Mouse (Mus musculus) heart, embryonic 15.5 days (tissue): ENCODE data around the gene RPS10-NUDT3. TPM values are rescaled to one million over a fixed set of nuclear protein-coding genes. Genes with fewer than 3 reads are reported as not detected.

Experiments
- ATAC-seq: fragments of 200-750 bp; cut with Nextera tagmentation; replicated peaks from 2 replicates; pipeline ENCODE4 v1.8.0; 2017; ENCODE audit warnings: low read depth, moderate TSS enrichment; ENCODE audit not compliant: insufficient number of reproducible peaks, insufficient read depth, low FRiP score
- H3K27ac ChIP-seq: fragments of 300-500 bp; sonication (generic); 2 replicates; pipeline ENCODE4 v1.5.1; 2015; ENCODE audit warnings: mild to moderate bottlenecking, inconsistent platforms
- H3K27me3 ChIP-seq: fragments of 300-500 bp; sonication (generic); 2 replicates; pipeline ENCODE4 v1.6.1; 2015; ENCODE audit warnings: inconsistent platforms
- H3K36me3 ChIP-seq: fragments of 300-500 bp; sonication (generic); 2 replicates; pipeline ENCODE4 v1.6.1; 2015; ENCODE audit warnings: mild to moderate bottlenecking, inconsistent platforms
- H3K4me1 ChIP-seq: fragments of 300-500 bp; sonication (generic); replicated peaks from 2 replicates; pipeline ENCODE4 v1.6.1; 2015; ENCODE audit warnings: inconsistent platforms
- H3K4me2 ChIP-seq: fragments of 300-500 bp; sonication (generic); 2 replicates; pipeline ENCODE4 v1.6.1; 2015; ENCODE audit warnings: inconsistent platforms, mild to moderate bottlenecking, moderate library complexity
- H3K4me3 ChIP-seq: fragments of 300-500 bp; sonication (generic); 2 replicates; pipeline ENCODE4 v1.5.1; 2015; ENCODE audit warnings: mild to moderate bottlenecking, inconsistent platforms
- H3K9ac ChIP-seq: fragments of 300-500 bp; sonication (generic); 2 replicates; pipeline ENCODE4 v1.6.1; 2015; ENCODE audit warnings: mild to moderate bottlenecking, inconsistent platforms
- H3K9me3 ChIP-seq: fragments of 300-500 bp; sonication (generic); replicated peaks from 2 replicates; pipeline ENCODE4 v1.6.1; 2016; ENCODE audit warnings: inconsistent platforms
- WGBS: fragments of 180-500 bp; shearing (Covaris S2); methylation state at CpG from one replicate; pipeline ENCODE4 v1.1.7; 2015; ENCODE audit warnings: mixed read lengths; 5-methylcytosine and 5-hydroxymethylcytosine counted together
- polyA plus RNA-seq: library from polyadenylated mRNA; unstranded; fragments of >200 nt; fragmentation: Nextera tagmentation; extraction: Ambion mirVana; gene quantifications from 2 replicates; pipeline ENCODE4 v1.2.1, GENCODE M21; 2015

Gene RPS10-NUDT3
- polyA plus RNA-seq, 1 experiment from 2014 or later = not detected

- no peak overlapping the region for H3K4me3 ChIP-seq
- H3K36me3 ChIP-seq = no peaks in the 10 kb centered on the region
- no peak overlapping the region for H3K4me2 ChIP-seq
- WGBS = 59% methylated on average over 7 of the region's 7 CpGs
- no peak for ATAC-seq
- peaks cover 12% of the 10 kb centered on the region for H3K4me1 ChIP-seq
- no peaks in the 10 kb centered on the region for H3K9me3 ChIP-seq
- H3K27ac ChIP-seq = no peak overlapping the region
- peaks cover 16% of the 10 kb centered on the region for H3K27me3 ChIP-seq
- no peak overlapping the region for H3K9ac ChIP-seq
Observed at GRCm38 (mm10) chr17:27546574-27547085, 88.4 kb downstream of the RPS10-NUDT3 start.

- Histone ChIP-seq H3K4me2 (no peak overlapping the region), H3K27me3 (peaks cover 16% of the 10 kb centered on the region), H3K4me1 (peaks cover 12% of the 10 kb centered on the region), H3K4me3 (no peak overlapping the region), H3K9ac (no peak overlapping the region), H3K36me3 (no peaks in the 10 kb centered on the region), H3K9me3 (no peaks in the 10 kb centered on the region), H3K27ac (no peak overlapping the region)
- no peak for ATAC-seq
- 47% methylated on average over 12 of the region's 12 CpGs for WGBS
Observed at GRCm38 (mm10) chr17:27545991-27546390, 89.0 kb downstream of the RPS10-NUDT3 start.

GRCm38 (mm10) chr17:27544551-27544950, 90.5 kb downstream of the RPS10-NUDT3 start:
- Histone ChIP-seq H3K4me3 (no peak overlapping the region), H3K36me3 (no peaks in the 10 kb centered on the region), H3K4me1 (peaks cover 12% of the 10 kb centered on the region), H3K9me3 (no peaks in the 10 kb centered on the region), H3K27me3 (peaks cover 12% of the 10 kb centered on the region), H3K4me2 (no peak overlapping the region), H3K9ac (no peak overlapping the region), H3K27ac (no peak overlapping the region)
- ATAC-seq = no peak
- 71% methylated on average over 11 of the region's 11 CpGs for whole genome bisulfite sequencing

DNA sequence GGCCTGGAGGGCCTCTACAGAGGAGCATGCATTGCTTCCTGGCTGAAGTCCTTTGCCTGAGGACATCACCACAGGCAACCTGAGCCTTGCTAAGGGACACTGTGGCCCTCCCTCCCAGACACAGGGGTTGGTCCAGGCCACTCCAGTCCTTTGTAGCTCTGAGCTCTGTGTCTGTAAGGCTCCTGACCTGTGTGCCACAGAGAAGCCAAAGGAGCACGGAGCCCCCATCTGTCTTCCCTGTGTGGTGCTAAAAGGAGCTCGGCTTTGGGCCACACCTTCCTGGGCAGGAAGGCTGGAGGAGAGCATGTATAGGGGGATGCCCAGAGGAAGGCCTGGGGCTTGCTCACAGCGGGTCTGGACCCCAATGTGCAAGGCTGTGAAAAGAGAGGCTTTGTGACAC, 93.0 kb downstream of the RPS10-NUDT3 start:
- ATAC-seq = no peak
- Histone ChIP-seq H3K4me3 (no peak overlapping the region), H3K9me3 (no peaks in the 10 kb centered on the region), H3K4me2 (no peak overlapping the region), H3K27me3 (peaks cover 12% of the 10 kb centered on the region), H3K9ac (no peak overlapping the region), H3K36me3 (no peaks in the 10 kb centered on the region), H3K4me1 (no peaks in the 10 kb centered on the region; the same call in 1 of the 2 replicates), H3K27ac (no peak overlapping the region)
- WGBS = 81% methylated on average over 3 of the region's 3 CpGs

DNA sequence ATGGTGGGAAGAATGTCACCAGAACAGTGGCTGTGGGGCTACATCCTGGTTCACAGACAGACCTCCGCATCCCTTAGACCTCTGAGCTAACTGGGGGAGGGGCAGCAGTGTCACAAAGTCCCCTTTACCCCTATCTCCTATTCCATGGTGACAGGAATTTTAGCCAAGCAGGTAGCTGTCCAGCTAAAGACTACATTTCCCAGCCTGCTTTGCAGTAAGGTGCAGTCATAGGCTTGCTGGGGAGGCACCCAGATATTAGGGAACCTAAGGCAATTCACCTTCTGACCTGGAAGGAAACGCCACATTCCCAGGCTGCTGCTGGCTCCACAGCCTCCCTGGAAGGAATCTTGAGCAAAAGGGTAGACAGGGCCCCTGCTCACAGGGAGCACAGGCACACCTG, 93.8 kb downstream of the RPS10-NUDT3 start:
- H3K4me2 ChIP-seq = no peak overlapping the region
- H3K4me3 ChIP-seq = no peak overlapping the region
- H3K9me3 ChIP-seq = no peaks in the 10 kb centered on the region
- H3K4me1 ChIP-seq = no peaks in the 10 kb centered on the region
- no peak overlapping the region for H3K27ac ChIP-seq
- no peaks in the 10 kb centered on the region for H3K36me3 ChIP-seq
- 50% methylated on average over 2 of the region's 2 CpGs for WGBS
- no peak overlapping the region for H3K9ac ChIP-seq
- no peak for ATAC-seq
- H3K27me3 ChIP-seq = peaks cover 6% of the 10 kb centered on the region

- no peak overlapping the region for H3K9ac ChIP-seq
- no peak overlapping the region for H3K4me3 ChIP-seq
- WGBS = 2% methylated on average over 10 of the region's 10 CpGs
- H3K27ac ChIP-seq = no peak overlapping the region
- H3K4me1 ChIP-seq = no peaks in the 10 kb centered on the region
- H3K36me3 ChIP-seq = no peaks in the 10 kb centered on the region
- no peak for ATAC-seq
- no peaks in the 10 kb centered on the region for H3K9me3 ChIP-seq
- no peak overlapping the region for H3K4me2 ChIP-seq
- H3K27me3 ChIP-seq = no peaks in the 10 kb centered on the region
Observed at GRCm38 (mm10) chr17:27534718-27535117, 100.3 kb downstream of the RPS10-NUDT3 start.

GRCm38 (mm10) chr17:27533354-27533753, 101.7 kb downstream of the RPS10-NUDT3 start:
- H3K9me3 ChIP-seq = no peaks in the 10 kb centered on the region
- H3K4me3 ChIP-seq = no peak overlapping the region
- no peak for ATAC-seq
- H3K27me3 ChIP-seq = no peaks in the 10 kb centered on the region
- H3K36me3 ChIP-seq = no peaks in the 10 kb centered on the region
- 85% methylated on average over 3 of the region's 3 CpGs for WGBS
- no peaks in the 10 kb centered on the region for H3K4me1 ChIP-seq
- no peak overlapping the region for H3K4me2 ChIP-seq
- no peak overlapping the region for H3K27ac ChIP-seq
- no peak overlapping the region for H3K9ac ChIP-seq

DNA sequence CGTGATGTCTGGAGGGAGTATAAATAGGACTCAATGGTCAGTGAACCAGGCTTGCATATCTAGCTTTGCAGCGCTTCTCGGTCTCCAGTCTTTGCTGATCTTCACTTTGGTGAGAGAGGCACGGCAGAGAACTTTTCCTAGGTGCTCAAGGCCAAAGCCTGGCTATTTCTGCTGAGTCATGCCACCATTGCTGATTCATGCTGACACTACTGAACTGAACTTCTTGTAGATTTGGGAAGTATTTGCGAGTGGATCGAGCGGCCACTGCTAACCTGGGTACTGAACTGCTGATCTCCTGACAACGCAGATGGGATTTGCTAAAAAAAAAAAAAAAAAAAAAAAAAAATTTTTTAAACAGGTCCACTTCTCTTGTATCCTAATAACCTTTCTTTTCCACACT, 102.9 kb downstream of the RPS10-NUDT3 start:
- H3K4me1 ChIP-seq = no peaks in the 10 kb centered on the region
- ATAC-seq = no peak
- H3K9ac ChIP-seq = no peak overlapping the region
- H3K27ac ChIP-seq = no peak overlapping the region
- no peaks in the 10 kb centered on the region for H3K36me3 ChIP-seq
- no peak overlapping the region for H3K4me3 ChIP-seq
- H3K27me3 ChIP-seq = no peaks in the 10 kb centered on the region
- 79% methylated on average over 8 of the region's 8 CpGs for WGBS
- no peak overlapping the region for H3K4me2 ChIP-seq
- no peaks in the 10 kb centered on the region for H3K9me3 ChIP-seq

Other genes starting within 250 kb of the RPS10-NUDT3 start
- 0.05 and 0.36 TPM in 2 replicates for gene Grm4, start 113.8 kb downstream of the RPS10-NUDT3 start, polyA plus RNA-seq
- gene Hmga1, start 78.7 kb downstream of the RPS10-NUDT3 start, polyA plus RNA-seq = 95.0 and 152 TPM in 2 replicates
- gene AI413582, start 69.5 kb downstream of the RPS10-NUDT3 start, polyA plus RNA-seq = 14.5 and 23.0 TPM in 2 replicates
- gene Nudt3, start 11.7 kb downstream of the RPS10-NUDT3 start, polyA plus RNA-seq = 132 and 145 TPM in 2 replicates
- 506 and 536 TPM in 2 replicates for gene Rps10, start 1.4 kb upstream of the RPS10-NUDT3 start, polyA plus RNA-seq
- gene Pacsin1, start 20.3 kb upstream of the RPS10-NUDT3 start, polyA plus RNA-seq = 0.54 and 0.82 TPM in 2 replicates
- gene Spdef, start 93.7 kb upstream of the RPS10-NUDT3 start, polyA plus RNA-seq = 0.25 and 0.28 TPM in 2 replicates
- 11.9 and 14.1 TPM in 2 replicates for gene D17Wsu92e, start 185.4 kb upstream of the RPS10-NUDT3 start, polyA plus RNA-seq
- gene Snrpc, start 202.9 kb upstream of the RPS10-NUDT3 start, polyA plus RNA-seq = 186 and 202 TPM in 2 replicates
- gene Uhrf1bp1, start 221.2 kb upstream of the RPS10-NUDT3 start, polyA plus RNA-seq = 3.0 and 3.8 TPM in 2 replicates